Mouse (Mus musculus) lung, postnatal 14 days (tissue): Measurements from ENCODE around the gene Prdm11.

Experiments
- DNase-seq: peaks from one replicate; pipeline ENCODE4 v3.0.0; 2021

Gene Prdm11

DNA sequence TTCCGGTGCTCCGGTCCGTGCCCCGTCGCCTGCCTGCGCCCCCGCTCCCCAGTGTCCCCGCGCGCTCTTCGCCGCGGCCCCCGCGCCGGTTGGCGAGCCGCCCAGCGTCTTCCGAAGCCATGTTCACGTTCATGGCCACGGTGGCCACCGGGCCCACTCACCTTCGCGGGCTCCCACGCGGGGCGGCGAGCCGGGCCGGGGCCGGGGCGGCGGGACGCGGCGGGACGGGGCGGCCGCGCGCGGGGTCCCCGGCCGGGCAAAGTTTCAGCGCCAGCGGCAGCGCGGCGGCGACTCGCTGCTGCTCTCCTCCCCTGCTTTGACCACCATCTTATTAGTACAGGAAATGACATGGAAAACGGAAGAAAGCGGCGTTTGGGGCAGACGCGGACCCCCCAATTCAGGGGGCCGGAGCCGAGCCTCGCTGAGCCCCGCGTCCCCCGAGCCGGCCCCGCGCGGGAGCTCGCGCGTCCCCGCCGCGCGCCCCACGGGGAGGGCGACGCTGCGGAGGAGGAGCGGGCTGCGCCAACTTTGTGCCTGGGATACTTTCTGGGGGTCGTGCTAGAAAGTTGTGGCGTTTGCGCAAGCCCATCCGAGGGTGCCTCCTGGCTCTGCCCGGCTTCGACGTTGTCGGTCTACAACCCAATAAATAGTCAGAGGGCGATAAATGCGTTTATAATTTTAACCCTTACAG, at the start of gene Prdm11:
Gene Prdm11 (minus strand): TSS at position 350 of the 691 bp plus-strand sequence.
- peak; percentile 31 for DNase-seq

- no peak for DNase-seq
These were observed 46.4 kb upstream of the Prdm11 start for GRCm38 (mm10) chr2:93092347-93092746.

DNA sequence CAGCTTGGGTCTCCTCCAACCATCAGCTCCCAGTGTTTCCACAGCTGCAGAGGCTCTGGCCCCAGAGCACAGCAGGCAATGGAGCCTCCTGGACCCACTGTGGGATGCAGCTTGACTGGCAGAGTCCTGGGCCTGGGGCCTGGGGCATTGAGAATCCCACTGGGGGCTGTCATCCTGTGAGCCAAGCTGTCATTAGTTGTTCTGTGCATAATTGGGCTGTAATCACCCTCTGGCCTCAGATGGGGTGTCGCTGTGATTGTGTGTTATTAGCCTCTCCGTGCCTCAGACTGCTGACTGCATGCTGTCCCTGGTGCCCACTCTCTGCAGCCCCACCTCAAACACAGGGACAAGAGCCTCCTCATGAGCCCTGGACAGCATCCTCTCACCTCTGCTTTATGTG, 45.7 kb upstream of the Prdm11 start:
- no peak for DNase-seq

DNA sequence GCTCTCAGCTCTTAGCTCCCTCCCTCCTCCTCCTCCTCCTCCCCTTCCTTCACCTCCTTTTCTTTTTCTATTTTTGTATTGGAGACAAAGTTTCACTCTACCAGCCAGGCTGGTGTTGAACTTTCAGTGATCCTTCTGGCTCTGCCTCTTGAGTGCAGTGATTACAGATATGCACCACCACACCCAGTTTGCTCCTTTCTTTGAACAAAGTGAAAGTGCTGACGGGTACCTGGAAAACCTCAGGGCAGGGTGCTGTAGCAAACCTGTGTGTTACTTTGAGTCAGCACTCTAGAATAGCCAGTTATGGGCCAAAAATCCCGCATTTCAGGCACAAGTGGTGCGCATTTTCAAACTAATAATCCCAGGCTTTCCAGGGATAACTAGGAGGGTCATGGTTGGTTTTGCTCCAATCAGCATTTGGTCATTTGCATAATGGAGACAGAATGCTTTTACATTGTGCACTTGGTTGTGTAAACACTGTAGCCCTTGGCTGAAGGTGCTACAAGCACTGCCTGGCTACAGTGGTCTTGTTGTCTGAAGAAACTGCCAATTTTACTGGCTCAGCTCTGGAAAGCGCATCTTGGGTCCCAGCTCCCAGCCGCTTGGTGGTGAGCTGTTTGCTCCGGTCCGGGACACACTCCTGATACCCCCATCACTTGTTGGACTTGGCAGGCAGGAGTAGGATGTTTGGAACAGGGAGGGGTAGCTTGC, 43.6 kb upstream of the Prdm11 start:
- no peak for DNase-seq

GRCm38 (mm10) chr2:93088006-93088405, 42.0 kb upstream of the Prdm11 start:
- DNase-seq: no peak

GRCm38 (mm10) chr2:93085291-93086027, 39.5 kb upstream of the Prdm11 start:
- DNase-seq: no peak

DNA sequence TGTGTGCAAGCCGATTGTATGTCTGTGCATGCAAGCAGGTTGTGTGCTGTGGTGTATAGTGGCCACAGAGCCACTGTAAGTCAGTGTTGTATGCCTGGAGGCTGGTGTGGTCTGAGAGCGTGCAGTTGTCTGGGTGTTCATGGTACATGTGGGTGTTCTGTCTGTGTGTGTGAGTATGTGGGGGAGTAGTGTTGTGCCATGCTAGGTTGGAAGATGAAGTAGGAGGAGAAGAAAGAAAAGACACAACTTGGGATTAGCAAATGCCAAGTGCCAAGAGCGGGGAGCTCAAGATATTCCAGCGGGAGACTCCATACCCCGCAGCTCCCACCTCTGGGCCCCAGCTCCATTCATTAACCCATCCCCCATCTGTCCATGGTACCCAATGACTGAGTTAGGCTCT, 38.5 kb upstream of the Prdm11 start:
- DNase-seq: no peak

GRCm38 (mm10) chr2:93083317-93083716, 37.4 kb upstream of the Prdm11 start:
- no peak for DNase-seq

DNA sequence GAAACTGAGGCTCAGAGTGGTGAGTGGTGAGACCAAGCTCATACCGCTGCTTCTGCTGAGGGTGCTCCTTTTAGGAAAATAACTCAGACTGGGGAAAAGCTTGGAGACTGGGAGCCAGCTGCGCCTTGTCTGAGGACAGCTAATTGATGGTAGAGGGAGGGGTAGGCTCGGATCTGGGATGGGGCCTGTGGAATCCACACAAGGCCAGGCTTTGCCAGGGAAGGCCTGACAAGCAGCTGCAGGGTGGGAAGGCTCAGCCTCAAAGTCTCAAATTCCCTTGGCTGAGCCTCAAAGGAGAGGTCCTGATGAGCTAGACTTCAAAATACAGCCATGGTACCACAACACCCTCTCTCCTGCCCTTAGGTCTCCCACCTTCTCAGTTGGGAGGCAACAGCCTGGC, 36.9 kb upstream of the Prdm11 start:
- DNase-seq: peak; percentile 79

- DNase-seq: no peak
These were observed 35.1 kb upstream of the Prdm11 start for GRCm38 (mm10) chr2:93080871-93081608.

DNA sequence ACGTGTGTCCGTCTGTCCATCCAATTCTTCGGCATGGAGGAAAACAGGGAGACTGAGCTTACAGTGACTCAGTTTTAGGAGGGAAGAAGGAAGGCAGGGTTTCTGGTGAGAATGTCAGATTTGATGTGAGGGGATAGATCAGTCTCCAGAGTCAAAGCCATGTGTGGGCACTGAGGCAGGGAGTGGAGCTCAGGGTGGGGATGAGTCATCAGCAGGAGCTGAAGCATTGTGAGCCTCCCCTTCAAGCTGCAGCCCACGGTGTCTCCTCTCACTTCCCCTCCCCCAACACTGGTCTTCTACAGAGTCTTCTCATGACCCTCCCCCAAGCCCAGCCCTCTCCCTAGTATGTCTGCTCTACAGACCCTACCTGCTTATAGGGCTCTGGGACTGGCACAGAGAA, 33.4 kb upstream of the Prdm11 start:
- DNase-seq: no peak

- no peak for DNase-seq
These were observed 30.6 kb upstream of the Prdm11 start for GRCm38 (mm10) chr2:93076578-93076955.

GRCm38 (mm10) chr2:93075738-93076577, 30.0 kb upstream of the Prdm11 start:
- peak; percentile 82 for DNase-seq

GRCm38 (mm10) chr2:93071656-93072055, 25.7 kb upstream of the Prdm11 start:
- DNase-seq: peak; percentile 83

GRCm38 (mm10) chr2:93068942-93069341, 23.0 kb upstream of the Prdm11 start:
- peak; percentile 36 for DNase-seq

DNA sequence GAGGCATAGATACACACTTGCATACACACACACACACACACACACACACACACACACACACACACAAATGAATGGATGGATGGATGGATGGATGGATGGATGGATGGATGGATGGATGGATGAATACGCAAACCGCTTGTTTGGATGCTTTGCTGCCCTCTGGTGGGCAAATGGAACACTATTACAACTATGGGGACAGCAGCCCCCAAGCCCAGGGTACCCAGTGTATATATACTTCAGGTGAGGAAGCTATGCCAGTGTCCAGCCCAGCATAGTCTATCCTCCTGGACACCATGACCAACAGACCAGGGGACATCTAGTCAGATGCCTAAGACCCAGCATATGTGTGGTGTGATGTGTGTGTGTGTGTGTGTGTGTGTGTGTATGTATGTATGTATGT, 17.4 kb upstream of the Prdm11 start:
- DNase-seq: peak; percentile 74

DNA sequence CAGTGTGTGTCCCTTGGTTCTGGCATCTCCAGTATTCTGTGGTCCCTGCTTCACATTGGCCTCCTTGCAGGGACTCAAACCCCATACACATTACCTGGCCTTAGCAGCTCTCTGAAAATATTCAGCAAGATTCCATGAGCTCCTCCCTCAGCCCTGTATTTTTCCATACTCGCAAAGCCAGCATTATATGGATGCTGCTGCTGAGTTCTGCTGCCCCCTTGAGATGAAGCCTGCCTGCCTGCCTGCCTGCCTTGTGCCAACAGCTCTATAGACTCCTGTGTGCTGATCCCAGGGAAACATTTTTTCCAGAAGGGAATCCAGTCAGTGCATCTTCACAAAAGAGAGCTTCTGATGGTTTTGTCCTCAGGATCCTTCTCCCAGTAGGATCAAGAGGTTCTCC, 5.9 kb upstream of the Prdm11 start:
- DNase-seq: no peak

- DNase-seq: peak; percentile 47
These were observed 2.8 kb upstream of the Prdm11 start for GRCm38 (mm10) chr2:93048601-93049323.

DNA sequence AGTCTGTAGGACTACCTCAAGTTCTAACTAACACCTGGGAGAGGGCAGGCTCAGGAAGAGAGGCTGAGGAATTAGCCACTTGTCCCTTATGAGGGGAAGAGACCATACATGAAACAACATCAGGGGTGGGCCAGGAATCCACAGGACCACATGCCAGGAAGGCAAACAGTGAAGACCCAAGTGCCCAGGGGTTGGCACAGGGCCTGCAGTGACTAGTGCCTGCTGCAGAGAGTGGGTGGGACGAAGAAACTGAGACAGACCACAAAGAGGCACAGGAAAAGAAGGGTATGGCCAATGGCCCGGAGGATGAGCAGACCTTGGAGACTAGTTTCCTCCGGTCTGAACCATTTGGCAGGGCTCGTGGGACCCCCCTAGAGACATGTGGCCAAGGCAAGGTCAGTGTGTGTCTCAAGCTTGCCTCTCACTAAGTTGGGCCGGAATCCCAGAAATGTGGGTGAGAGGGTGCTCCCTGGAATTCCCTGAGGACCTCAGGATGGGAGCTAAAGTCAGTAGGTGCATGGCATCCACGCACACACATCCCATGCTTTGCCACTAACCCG, 1.6 kb upstream of the Prdm11 start:
- no peak for DNase-seq

DNA sequence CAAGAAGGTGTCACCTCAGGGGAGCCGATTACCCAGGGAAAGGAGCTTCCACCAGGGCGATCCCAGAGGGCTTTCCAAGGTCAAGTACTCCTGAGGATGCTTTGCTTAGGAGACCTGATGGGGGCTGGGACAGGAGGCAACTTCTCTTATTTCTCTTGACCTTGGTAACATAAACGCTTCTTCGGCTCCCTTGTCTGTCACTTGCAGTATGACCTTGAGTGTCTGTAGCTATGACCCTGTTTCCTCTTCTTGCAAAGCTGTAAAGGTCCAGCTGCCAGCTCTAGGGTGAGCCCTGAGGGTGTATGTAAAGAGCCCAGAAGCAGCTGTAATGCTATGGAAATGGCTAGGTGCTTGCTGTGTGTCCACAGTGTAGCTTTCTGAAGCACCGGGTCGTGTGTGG, 1.1 kb upstream of the Prdm11 start:
- no peak for DNase-seq

DNA sequence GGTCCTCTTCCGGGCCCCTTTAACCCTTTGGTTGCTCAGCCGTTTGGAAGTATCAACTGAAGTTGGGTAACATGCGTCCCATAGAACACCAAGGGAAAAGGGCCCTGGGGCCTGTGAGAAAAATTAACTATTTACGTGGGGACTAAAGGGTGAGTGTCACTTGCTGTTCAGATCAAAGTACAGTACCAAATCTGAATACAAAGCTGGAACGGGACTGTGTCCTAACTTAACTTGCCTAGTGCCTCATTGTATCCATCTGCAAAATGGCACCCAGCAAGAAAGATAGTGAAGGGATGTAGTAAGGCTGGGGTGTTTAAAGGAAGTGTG, 505 bp upstream of the Prdm11 start:
- no peak for DNase-seq
